Mouse (Mus musculus) C2C12 (cell line): Measurements from ENCODE around the gene BC029722.

ENCODE experiments used
- CTCF ChIP-seq: IDR thresholded peaks from one replicate; pipeline ENCODE4 v1.5.1; 2011; ENCODE audit not compliant: control insufficient read depth, insufficient read depth, insufficient read length
- FOSL1 ChIP-seq: IDR thresholded peaks from one replicate; pipeline ENCODE4 v1.8.0; 2011; ENCODE audit warnings: mild to moderate bottlenecking, low read length; ENCODE audit not compliant: poor library complexity, insufficient read depth, severe bottlenecking
- MAX ChIP-seq: IDR thresholded peaks from one replicate; pipeline ENCODE4 v1.6.1; 2011; ENCODE audit warnings: mild to moderate bottlenecking, control low read depth
- MYOD1 ChIP-seq: IDR thresholded peaks from one replicate; pipeline ENCODE4 v1.6.1; 2011; ENCODE audit warnings: low read depth; ENCODE audit not compliant: control insufficient read depth, insufficient read length
- MYOG ChIP-seq: IDR thresholded peaks from one replicate; pipeline ENCODE4 v1.6.1; 2011; ENCODE audit not compliant: control insufficient read depth, insufficient read length; ENCODE audit errors: extremely low read depth

- TF ChIP-seq CTCF (no peak), MYOD1 (no peak), MAX (no peak), FOSL1 (no peak), MYOG (no peak)
These were observed 11.6 kb upstream of the BC029722 start for GRCm38 (mm10) chr2:155830841-155831240.
